Comparison of ENCODE assay signal across 15 mouse cellular contexts in the genomic region with DNA sequence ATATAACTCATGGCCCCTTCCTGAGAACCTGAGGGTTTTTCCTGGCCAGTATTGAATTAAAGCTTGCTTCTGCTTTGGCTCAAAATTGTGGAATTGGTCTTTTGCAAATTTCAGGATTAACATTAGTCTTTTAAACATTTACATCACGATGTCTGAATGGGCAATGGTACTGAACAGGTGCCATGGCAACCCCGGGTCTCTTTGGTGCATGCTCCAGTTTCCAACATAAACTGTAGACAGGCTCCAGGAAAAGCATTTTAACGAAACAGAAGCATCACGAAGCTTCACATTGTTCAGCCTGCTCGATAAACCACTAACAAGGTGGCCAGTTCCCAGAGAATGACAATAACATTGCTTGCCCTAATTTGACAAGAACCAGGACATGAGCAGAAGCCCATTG.
"Had no signal": no experiment of that assay in that cellular context is flagged by ENCODE, and none has a peak within 500 bp of the region (broad histone marks: within the 10 kb centered on the region; RNA-seq: fewer than 3 reads in every experiment).

No protein-coding gene starts in this region.

- DNase-seq: kidney, adult 18-20 months; kidney, postnatal 10 days; kidney, postnatal 4 days; liver; liver, embryonic 13.5 days; liver, postnatal 0 days; thymus, postnatal 4 days had no signal

- ATAC-seq: liver, postnatal 0 days; midbrain, embryonic 16.5 days had no signal

- H3K9me3 ChIP-seq: limb, embryonic 12.5 days; liver, embryonic 13.5 days; lung, embryonic 15.5 days; megakaryocyte, embryonic 14.5 days had no signal

- H3K9ac ChIP-seq: limb, embryonic 12.5 days; liver, embryonic 13.5 days; liver, postnatal 0 days; lung, embryonic 15.5 days had no signal

- H3K4me1 ChIP-seq: liver, embryonic 13.5 days; megakaryocyte, embryonic 14.5 days had no signal

- H3K36me3 ChIP-seq: limb, embryonic 12.5 days; liver, embryonic 13.5 days; lung, embryonic 15.5 days had no signal

- H3K27ac ChIP-seq: layer of hippocampus, adult 2 months; limb, embryonic 12.5 days; liver, embryonic 13.5 days; lung, embryonic 15.5 days; macrophage; stomach, postnatal 0 days had no signal

- H3K27me3 ChIP-seq: limb, embryonic 12.5 days; liver, embryonic 13.5 days; lung, embryonic 15.5 days; megakaryocyte, embryonic 14.5 days had no signal

- H3K4me3 ChIP-seq: layer of hippocampus, adult 2 months; limb, embryonic 12.5 days; liver, embryonic 13.5 days; lung, embryonic 15.5 days; megakaryocyte, embryonic 14.5 days had no signal

- H3K4me2 ChIP-seq: limb, embryonic 12.5 days; liver, embryonic 13.5 days; lung, embryonic 15.5 days; midbrain, embryonic 11.5 days had no signal
